Mouse (Mus musculus): ENCODE data around the gene Armh2. TPM values are rescaled to one million over a fixed set of nuclear protein-coding genes. Genes with fewer than 3 reads are reported as not detected.
A peak's percentile ranks its signal among the peaks of the same experiment; 100 is the strongest.
"Not testable (repeated sequence)": the region's sequence is repeated elsewhere in the genome, so short reads cannot be mapped to it uniquely, and the experiment has no call there.

Gene Armh2
- total RNA-seq, 1 experiment from 2014 or later, result not detected

DNA sequence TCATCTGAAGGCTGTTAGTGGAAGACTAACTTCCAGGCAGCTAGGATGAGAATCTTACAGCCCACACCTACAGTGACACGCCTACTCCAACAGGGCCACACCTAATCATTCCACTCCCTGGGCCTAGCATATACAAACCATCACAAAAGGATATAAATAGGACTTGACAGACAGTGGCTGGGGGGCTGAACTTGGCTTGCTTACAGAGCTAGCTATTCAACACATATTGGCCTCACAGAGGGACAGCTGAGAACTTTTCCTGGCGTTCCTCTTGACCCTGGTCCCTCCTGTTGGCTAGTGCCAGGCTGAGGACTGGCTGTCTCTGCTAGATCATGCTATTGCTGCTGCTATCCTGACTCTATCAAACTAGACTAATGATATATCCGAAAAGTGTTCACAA lies 6.8 kb downstream of the Armh2 start:
- no peak for ATAC-seq (replicated peaks in 1 of 2; ENCODE audit: insufficient read depth in 1 of 2, low FRiP score in 2 of 2, low TSS enrichment in 1 of 2, low read depth in 1 of 2, poor library complexity in 2 of 2, severe bottlenecking in 2 of 2)

DNA sequence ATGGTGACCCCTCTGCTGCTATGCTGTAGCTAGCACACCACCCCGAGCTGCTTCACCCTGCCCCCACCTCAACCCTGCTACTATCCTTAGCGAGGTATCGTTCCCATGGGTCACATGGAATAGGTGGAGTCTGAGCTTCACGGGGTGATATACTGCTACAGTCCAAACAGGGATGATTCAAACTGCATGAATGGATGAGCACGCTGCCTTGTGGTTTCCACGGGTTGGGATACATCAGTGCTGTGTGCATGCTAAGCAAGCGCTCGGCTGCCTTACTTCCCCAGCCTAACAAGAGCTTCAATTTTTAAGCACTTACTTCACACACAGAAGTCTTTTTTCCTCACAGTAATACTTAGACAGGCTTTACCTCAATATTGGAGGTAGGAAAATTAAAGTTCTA lies 9.8 kb downstream of the Armh2 start:
- no peak for ATAC-seq (replicated peaks in 1 of 2; ENCODE audit: insufficient read depth in 1 of 2, low FRiP score in 2 of 2, low TSS enrichment in 1 of 2, low read depth in 1 of 2, poor library complexity in 2 of 2, severe bottlenecking in 2 of 2)

DNA sequence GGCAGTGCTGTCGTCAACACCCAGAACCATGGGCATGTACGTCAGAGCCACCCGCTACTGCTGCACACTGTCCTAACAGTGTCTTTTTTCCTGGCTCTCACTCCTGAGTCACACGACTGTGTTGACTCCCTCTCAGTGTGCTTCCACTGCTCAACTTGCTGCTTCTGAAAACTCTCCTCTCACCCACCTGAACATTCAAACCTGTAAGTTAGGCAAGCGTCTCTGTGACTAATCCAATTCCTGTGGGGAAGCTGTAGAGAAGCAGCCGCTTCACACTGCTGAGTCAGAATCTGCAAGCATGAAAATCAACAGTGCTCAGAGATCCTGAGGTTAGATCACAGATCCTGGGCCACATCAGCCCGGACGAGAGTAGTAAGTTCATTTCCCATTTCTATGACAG lies 10.4 kb downstream of the Armh2 start:
- no peak for ATAC-seq (replicated peaks in 1 of 2; ENCODE audit: insufficient read depth in 1 of 2, low FRiP score in 2 of 2, low TSS enrichment in 1 of 2, low read depth in 1 of 2, poor library complexity in 2 of 2, severe bottlenecking in 2 of 2)

DNA sequence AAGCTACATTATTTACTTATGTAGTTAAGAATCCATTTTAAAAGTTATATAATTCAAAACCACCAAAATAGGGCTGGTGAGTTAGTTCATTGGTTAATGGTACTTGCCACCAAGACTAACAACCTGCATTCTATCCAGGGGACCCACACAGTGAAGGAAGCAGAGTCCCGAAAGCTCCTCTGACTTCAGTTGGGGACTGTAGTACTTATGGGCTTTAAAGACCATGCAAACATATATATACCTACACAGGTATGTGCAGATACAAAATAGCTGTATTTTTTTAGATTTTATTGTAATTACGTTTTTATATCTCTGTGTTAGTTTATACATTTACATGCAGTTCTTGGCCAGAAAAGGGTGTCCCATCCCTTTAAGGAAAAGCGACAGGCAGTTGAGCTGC lies 15.7 kb downstream of the Armh2 start:
- ATAC-seq (replicated peaks in 1 of 2; ENCODE audit: insufficient read depth in 1 of 2, low FRiP score in 2 of 2, low TSS enrichment in 1 of 2, low read depth in 1 of 2, poor library complexity in 2 of 2, severe bottlenecking in 2 of 2), result no peak

DNA sequence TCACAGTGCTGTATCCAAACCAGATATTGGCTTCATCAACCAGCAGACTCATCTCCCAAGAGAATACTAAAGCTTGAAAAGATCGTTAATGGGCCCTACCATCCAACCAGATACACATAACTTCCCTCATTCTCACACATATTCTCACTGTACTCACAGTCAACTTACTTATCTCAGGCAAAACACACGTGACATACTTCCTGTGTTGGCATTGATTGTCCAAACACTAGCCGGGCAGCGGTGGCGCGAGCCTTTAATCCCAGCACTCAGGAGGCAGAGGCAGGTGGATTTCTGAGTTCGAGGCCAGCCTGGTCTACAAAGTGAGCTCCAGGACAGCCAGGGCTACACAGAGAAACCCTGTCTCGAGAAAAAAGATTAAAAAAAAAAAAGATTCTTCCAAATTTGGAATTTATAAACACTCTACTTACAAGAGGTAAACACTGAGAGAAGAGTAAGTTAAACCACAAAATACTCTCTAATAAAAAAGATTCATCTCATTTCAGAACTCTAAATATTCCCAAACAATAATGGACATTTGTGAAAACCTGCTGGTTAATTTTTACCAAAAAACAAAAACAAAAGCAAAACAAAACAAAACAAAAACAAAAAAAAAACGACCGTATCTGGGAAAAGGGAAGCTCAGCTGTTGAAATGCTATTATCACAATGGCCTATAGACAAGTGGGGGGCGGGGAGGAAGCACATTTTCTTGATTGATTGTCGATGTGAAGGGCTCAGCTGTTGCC lies 17.0 kb downstream of the Armh2 start:
- no peak for ATAC-seq (replicated peaks in 1 of 2; ENCODE audit: insufficient read depth in 1 of 2, low FRiP score in 2 of 2, low TSS enrichment in 1 of 2, low read depth in 1 of 2, poor library complexity in 2 of 2, severe bottlenecking in 2 of 2)

DNA sequence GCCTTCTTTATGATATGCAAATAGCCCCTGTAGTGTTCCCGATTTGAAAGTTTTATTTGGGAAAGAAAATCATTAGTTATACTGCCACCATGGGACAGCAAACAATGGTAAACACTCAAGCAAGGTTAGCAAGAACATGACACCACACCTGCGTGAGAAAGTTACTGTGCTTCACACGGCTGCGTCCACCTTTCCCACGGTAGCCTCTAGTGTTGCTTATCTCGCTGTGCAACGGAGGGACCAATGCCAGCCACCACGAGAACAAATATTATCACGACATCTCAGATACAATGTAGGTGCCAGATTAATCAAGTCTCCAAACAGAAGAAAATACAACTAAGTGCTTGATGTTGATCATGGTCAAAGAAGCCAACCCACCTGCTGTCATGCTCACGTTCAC lies 18.4 kb downstream of the Armh2 start:
- no peak for ATAC-seq (replicated peaks in 1 of 2; ENCODE audit: insufficient read depth in 1 of 2, low FRiP score in 2 of 2, low TSS enrichment in 1 of 2, low read depth in 1 of 2, poor library complexity in 2 of 2, severe bottlenecking in 2 of 2)

DNA sequence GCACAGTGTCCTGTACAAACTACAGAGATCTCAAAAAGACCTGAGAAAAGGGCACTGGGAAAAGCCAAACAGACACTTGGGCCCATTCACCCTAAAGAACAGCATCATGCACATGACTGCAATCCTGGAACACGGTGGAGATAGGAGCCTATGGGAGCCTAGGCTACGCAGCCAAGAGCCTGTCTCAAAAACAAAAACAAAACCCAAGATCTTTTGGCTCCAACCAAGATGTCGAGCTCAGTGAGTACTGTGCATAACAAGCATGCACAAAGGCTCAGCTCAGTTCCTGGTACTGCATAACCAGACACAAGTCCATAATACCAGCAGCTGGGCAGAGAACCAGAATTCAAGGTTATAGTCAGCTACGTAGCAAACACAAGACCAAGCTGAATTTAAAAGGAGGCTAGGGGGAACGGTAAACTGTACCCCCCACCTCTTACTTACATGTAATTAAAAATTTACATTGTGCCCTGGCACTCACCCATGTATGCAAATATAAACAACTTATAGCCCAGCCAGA lies 19.4 kb downstream of the Armh2 start:
- ATAC-seq (replicated peaks in 1 of 2; ENCODE audit: insufficient read depth in 1 of 2, low FRiP score in 2 of 2, low TSS enrichment in 1 of 2, low read depth in 1 of 2, poor library complexity in 2 of 2, severe bottlenecking in 2 of 2), result no peak

DNA sequence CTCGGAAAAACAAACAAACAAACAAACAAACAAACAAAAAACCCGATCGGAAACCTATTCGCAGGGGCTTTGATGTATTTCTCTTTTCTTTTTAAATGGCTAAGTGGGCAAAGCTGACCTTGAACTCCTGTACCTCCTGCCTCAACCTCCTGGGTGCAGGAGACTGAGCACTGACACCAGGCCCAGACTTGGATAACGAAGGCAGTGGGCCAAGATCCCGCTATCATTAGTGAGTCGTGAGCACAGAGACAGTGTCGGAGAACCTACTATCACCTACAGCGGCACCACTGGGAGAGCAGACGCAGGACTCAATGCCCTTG lies 20.0 kb downstream of the Armh2 start:
- no peak for ATAC-seq (replicated peaks in 1 of 2; ENCODE audit: insufficient read depth in 1 of 2, low FRiP score in 2 of 2, low TSS enrichment in 1 of 2, low read depth in 1 of 2, poor library complexity in 2 of 2, severe bottlenecking in 2 of 2)

DNA sequence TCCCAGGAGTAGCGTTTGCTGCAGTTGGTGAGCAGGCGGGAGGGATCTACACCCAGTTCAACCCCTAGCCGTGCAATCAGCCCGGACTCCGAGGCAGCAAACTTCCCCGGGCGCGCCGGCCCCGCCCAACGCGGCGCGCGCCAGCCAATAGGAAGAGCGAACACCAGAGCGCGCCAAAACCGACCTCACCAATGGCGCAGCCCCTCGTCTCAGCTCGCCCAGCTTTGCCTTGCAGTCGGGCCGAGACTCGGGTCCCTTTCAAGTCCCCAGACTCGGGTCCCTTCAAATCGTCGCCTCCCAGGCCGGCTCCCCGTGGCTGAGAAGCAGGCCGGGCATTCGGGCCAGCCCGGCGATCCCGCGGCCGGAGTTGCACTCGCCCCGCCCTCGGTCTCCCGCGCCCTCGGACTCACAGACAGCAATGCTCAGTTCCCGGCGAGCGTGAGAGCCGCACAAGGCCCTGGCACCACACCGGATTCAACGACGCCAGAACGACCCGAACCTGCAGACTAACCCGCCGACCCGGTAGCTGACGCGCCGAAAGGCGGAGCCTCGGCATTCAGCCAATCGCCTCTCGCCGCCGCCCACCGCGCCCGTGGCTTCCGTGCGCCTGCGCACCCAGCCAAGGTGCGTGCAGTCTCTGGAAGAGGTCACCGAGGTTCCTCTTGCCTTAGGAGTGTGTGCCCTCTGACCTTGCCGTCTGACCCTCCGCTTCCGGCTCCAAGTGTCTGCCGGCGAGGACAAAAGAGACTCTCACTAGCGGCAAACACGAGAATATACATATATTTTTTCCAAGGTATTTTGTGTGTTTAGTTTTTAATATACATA lies 20.6 kb downstream of the Armh2 start, which contains the start of gene Gmnn:
Gmnn (minus strand) TSS at position 521 of the 825 bp plus-strand sequence.
- ATAC-seq (replicated peaks in 1 of 2; ENCODE audit: insufficient read depth in 1 of 2, low FRiP score in 2 of 2, low TSS enrichment in 1 of 2, low read depth in 1 of 2, poor library complexity in 2 of 2, severe bottlenecking in 2 of 2), result peak; percentile 90 to 95

DNA sequence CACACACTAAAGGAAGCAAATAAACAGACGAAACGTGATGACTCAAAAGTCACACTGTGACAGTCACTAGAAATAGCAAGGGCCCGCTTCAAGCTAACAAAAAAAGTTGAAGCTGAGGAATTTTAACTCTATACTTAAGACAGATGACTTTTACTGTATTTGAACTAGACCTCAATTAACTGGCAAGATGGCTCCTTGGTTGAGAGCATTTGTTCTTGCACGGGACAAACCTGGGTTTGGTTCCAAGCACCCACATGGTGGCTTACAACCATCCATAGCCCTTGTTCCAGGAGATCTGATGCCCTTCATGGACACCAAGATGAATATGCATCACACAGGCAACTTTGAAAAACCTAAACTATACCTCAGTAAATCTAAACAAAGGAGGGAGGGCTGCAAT lies 21.2 kb downstream of the Armh2 start:
- no peak for ATAC-seq (replicated peaks in 1 of 2; ENCODE audit: insufficient read depth in 1 of 2, low FRiP score in 2 of 2, low TSS enrichment in 1 of 2, low read depth in 1 of 2, poor library complexity in 2 of 2, severe bottlenecking in 2 of 2)

DNA sequence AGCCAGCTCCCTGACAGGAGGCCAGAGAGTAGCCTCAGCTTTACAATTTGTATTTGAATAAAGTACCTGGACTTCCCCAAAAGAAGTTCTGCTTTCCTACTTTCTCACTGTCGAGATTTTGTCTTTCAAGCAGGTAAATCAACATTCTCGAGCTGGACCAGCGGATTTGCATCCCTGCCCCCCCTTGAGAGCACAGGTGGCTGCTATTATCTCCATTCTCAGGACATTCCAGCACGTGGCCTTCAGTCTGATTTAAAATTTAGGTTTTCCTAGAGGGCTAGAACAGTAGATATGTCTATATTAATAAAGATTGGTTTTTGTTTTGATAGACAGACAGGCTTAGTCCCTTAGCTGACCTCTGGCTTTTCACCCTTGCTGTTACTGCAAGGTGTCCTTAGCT lies 26.8 kb downstream of the Armh2 start:
- not testable (repeated sequence) for ATAC-seq (replicated peaks in 1 of 2; ENCODE audit: insufficient read depth in 1 of 2, low FRiP score in 2 of 2, low TSS enrichment in 1 of 2, low read depth in 1 of 2, poor library complexity in 2 of 2, severe bottlenecking in 2 of 2)

DNA sequence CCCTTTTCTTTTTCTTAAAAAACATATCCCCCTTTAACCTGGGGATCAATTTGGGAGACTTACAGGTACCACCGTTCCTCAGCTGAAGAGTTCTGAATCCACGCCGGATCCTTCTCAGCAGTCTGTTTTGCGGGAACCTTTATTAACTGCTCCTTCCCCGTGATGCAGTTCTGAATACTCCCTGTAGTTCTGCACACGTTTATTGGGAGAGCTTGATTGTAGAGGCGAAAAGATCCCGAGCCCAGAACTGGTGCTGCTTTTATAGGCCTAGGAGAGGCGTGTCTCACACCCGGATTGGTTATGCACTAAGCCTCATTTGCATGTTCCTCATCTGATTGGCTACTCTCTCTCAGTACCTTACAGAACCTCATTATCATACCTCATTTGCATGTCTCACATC lies 30.4 kb downstream of the Armh2 start:
- not testable (repeated sequence) for ATAC-seq (replicated peaks in 1 of 2; ENCODE audit: insufficient read depth in 1 of 2, low FRiP score in 2 of 2, low TSS enrichment in 1 of 2, low read depth in 1 of 2, poor library complexity in 2 of 2, severe bottlenecking in 2 of 2)

DNA sequence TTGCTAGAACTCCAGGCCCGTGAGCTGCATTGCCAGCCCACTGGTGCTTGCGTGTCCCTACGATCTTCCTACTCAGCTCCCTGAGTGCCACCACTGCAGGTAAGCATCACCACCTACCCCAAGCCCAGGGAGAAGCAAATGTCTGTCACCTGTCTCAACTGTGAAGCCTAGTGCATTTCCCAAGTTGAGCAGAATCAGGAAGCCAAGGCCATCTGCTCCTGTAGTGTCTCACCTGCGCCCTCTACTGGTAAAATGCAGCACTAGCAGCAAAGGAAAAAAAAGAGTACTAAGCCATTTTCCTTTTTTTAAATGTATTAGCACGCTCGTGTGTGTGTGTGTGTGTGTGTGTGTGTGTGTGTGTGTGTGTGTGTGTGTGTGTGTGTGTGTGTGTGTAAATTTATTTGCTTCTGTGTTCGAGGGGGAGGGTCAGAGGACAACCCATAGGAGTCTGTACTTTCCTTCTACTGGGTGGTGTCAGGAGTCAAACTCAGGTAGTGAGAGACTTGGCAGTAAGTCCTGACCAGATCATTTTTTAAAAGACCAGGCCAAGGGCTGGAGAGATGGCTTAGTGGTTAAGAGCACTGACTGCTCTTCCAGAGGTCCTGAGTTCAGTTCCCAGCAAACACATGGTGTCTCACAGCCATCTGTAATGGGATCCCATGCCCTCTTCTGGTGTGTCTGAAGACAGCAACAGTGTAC lies 35.3 kb downstream of the Armh2 start:
- peak; percentile 71 to 85 for ATAC-seq (replicated peaks in 1 of 2; ENCODE audit: insufficient read depth in 1 of 2, low FRiP score in 2 of 2, low TSS enrichment in 1 of 2, low read depth in 1 of 2, poor library complexity in 2 of 2, severe bottlenecking in 2 of 2)

DNA sequence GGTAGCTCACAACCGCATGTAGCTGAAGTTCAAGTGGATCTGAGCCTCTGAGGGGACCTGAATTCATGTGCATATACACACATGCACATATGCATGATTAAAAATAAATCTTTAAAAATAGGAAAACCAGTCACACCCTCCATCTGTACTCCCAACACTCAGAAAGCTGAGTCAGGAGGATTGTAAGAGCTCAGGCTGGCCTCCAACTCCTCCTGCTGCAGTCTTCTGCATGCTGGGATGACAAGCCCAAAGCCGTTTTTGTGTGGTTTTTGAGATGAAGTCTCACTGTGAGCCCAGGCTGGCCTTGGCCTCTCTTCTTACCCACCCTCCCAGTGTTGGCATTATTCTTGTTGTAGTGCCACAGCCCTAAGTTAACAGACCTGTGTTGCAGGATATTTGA lies 37.0 kb downstream of the Armh2 start:
- ATAC-seq (replicated peaks in 1 of 2; ENCODE audit: insufficient read depth in 1 of 2, low FRiP score in 2 of 2, low TSS enrichment in 1 of 2, low read depth in 1 of 2, poor library complexity in 2 of 2, severe bottlenecking in 2 of 2), result no peak

DNA sequence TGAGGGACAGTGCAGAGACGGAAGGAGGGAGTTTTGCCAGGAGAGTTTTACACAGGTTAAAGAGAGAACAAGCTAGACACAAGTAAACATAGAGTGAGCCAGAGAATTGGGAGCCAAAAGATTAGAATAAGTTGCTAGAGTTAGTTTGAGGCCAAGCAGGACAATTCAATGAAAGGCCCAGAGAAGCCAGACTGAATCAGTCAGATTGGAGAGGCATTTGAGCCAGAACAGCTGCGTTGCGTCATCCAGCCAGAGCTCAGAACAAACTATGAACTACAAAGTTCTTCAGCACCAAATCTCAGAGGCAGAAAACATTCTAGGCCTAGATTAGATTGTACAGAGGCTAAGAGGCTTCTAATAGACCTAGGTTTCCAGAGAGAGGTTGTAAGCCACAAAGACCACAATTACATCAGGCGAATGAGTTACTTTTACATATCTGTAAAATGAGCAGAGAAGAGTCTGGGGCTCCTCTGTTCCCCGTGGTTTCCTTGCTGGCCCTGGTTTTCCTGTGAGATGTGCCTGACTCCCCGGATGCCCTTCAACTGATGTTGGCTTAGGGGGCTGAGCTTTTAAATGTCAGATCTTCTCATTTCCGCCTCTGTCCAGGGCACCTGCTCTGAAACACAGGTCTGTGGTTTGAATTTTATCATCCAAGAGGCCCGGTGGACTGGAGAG lies 37.8 kb downstream of the Armh2 start:
- no peak for ATAC-seq (replicated peaks in 1 of 2; ENCODE audit: insufficient read depth in 1 of 2, low FRiP score in 2 of 2, low TSS enrichment in 1 of 2, low read depth in 1 of 2, poor library complexity in 2 of 2, severe bottlenecking in 2 of 2)

DNA sequence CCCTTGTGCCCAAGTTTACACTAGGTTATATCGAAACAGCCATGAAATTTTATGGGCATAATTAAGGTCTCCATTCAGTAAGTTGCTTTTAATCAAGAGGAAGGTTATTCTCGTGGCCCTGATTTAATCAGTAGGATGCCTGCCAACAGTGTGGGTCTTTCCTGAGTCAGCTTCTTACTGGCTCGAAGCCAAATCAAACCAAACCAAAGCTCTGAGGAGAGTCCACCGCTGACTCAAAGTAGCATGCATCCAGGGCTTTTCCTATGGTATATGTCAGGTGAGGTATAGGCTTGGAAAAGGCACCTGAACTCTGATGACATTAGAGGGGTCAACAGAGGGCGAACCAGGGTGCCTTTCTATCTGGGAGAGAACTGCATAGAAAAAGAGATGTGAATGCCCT lies 40.9 kb downstream of the Armh2 start:
- peak in 1 of 2 experiments; percentile 32; a peak in 2 of 4 replicates for ATAC-seq (replicated peaks in 1 of 2; ENCODE audit: insufficient read depth in 1 of 2, low FRiP score in 2 of 2, low TSS enrichment in 1 of 2, low read depth in 1 of 2, poor library complexity in 2 of 2, severe bottlenecking in 2 of 2)

DNA sequence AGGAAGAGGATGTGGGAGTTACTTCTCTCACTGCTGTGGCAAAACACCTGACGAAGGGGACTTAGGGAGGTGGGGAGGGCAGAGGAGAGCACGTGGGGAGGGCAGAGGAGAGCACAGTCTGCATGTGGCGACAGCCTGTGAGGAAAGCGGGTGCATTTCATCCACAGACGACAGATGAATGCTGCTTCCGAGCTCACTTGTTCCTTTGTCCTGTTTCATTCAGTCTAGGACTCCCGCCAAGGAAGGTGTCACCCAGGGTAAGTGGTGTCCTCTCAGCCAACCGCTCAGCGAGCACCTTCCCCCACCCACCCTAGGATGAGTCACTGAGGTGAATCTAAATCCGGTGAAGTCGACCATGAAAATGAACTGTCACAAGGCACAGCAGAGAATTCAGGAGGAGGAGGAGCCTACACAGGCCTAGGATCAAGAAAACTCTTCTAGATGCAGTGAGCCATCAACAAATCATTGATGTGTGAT lies 45.0 kb downstream of the Armh2 start:
- peak in 1 of 2 experiments; percentile 56; a peak in 2 of 4 replicates for ATAC-seq (replicated peaks in 1 of 2; ENCODE audit: insufficient read depth in 1 of 2, low FRiP score in 2 of 2, low TSS enrichment in 1 of 2, low read depth in 1 of 2, poor library complexity in 2 of 2, severe bottlenecking in 2 of 2)
